Mouse (Mus musculus) left cerebral cortex, adult 18-20 months (tissue): ENCODE data around the gene Ccdc69. TPM values are rescaled to one million over a fixed set of nuclear protein-coding genes. Genes with fewer than 3 reads are reported as not detected.
A peak's percentile ranks its signal among the peaks of the same experiment; 100 is the strongest.

Experiments
- DNase-seq, 2 experiments: peaks; one replicate each; pipeline ENCODE4 v3.0.0; 2021 to 2022; ENCODE audit warnings: low spot score in 2 of 2, mixed read lengths in 1 of 2
- total RNA-seq, 2 experiments: library from RNA; stranded (reverse); gene quantifications; 2 replicates each; pipeline ENCODE4 v1.2.3; 2021

Gene Ccdc69
- total RNA-seq, 2 experiments from 2014 or later: 0.47 to 0.77 TPM

DNA sequence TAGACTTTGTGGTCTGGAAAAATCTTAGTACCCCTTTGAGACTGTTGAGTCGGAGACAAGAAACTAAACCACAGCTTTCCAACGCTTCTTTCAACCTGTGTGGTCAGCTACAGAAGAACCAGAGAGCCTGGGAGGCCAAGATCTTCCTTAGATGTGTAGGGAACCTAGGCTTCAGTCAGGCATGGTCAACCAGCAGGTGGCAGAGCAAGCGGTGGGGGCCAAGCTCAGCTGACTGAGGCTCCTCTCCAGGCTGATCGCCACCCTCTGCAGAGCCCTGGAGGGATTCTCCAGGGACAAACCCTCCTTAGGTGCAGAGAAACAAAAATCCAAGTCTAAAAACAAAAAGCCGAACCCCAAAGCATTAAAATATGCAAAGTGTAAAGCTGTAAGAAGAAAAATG, 31.3 kb downstream of the Ccdc69 start:
- peak; percentile 23 to 31 for DNase-seq

DNA sequence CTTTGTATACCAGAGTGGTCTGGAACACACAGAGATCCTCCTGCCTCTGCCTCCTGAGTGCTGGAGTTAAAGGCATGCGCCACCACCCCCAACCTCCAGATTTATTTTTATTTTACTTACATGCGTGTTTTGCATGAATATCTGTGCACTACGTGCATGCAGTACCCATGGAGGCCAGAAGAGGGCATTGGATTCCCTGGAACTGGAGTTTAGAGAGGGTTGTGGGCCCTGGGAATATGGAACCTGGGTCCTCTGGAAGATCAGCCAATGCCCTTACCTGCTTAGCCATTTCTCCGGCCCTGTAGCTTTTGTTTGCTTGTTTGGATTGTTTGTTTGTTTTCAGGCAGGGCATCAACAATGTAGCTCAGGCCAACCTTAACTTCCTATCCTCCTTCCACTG, 36.6 kb downstream of the Ccdc69 start:
- no peak for DNase-seq

DNA sequence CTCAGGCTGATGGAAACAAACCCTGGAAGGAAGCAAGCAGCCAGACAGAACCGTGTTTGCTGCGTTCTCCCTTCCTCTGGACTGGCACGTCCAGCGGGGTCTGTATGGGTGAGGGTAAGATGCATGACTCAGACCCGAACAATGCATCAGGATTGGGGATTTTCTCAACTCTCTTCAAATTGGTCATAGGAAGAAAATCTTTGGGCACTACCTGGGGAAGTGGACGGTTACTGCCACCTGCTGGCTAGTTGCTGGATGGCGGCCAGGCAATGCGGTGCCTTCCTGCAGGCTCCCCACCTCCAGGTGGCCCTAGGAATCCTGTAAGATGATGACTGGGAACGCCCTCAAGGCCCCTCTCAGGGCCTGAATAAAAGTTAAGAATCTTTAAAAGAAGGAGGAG, 38.3 kb downstream of the Ccdc69 start:
- peak; percentile 81 to 83 for DNase-seq

- DNase-seq: no peak
Observed at GRCm38 (mm10) chr11:55036601-55037000, 41.3 kb downstream of the Ccdc69 start.

GRCm38 (mm10) chr11:55033040-55033660, 44.8 kb downstream of the Ccdc69 start, which contains the start of gene Anxa6:
Anxa6 (minus strand) TSS chr11:55033445.
- peak; percentile 75 to 78 for DNase-seq

- no peak for DNase-seq
Observed at GRCm38 (mm10) chr11:55032286-55032685, 45.6 kb downstream of the Ccdc69 start.

- DNase-seq: no peak
Observed at GRCm38 (mm10) chr11:55031991-55032280, 46.0 kb downstream of the Ccdc69 start.

- no peak for DNase-seq
Observed at GRCm38 (mm10) chr11:55031211-55031990, 46.5 kb downstream of the Ccdc69 start.

GRCm38 (mm10) chr11:55028509-55028908, 49.4 kb downstream of the Ccdc69 start:
- DNase-seq: no peak

GRCm38 (mm10) chr11:55027204-55027855, 50.6 kb downstream of the Ccdc69 start:
- DNase-seq: no peak

DNA sequence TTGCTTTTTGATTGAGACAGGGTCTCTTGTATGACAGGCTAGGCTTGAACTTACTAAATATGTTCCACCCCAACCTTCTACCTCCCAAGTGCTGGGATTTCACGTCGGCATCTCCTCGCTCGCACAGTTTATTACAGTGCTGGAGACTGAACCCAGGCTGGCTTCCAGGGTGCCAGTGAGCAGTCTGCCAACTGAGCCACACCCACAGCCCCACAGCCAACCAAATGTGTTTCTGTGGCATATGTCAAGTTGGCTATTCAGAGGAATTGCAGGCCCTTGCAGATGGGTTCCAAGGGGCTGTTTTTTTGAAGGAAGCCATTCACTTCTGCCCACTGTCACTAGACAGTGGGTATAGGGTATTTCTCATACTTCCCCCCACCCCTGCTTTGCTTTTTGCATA, 52.0 kb downstream of the Ccdc69 start:
- peak in 1 of 2 experiments; percentile 27 for DNase-seq

- DNase-seq: no peak
Observed at GRCm38 (mm10) chr11:55023583-55023982, 54.3 kb downstream of the Ccdc69 start.

GRCm38 (mm10) chr11:55023049-55023564, 54.8 kb downstream of the Ccdc69 start:
- DNase-seq: peak; percentile 45 to 49

- no peak for DNase-seq
Observed at GRCm38 (mm10) chr11:55022508-55022907, 55.4 kb downstream of the Ccdc69 start.

- no peak for DNase-seq
Observed at GRCm38 (mm10) chr11:55021859-55022258, 56.1 kb downstream of the Ccdc69 start.

- DNase-seq: no peak
Observed at GRCm38 (mm10) chr11:55021458-55021857, 56.5 kb downstream of the Ccdc69 start.

DNA sequence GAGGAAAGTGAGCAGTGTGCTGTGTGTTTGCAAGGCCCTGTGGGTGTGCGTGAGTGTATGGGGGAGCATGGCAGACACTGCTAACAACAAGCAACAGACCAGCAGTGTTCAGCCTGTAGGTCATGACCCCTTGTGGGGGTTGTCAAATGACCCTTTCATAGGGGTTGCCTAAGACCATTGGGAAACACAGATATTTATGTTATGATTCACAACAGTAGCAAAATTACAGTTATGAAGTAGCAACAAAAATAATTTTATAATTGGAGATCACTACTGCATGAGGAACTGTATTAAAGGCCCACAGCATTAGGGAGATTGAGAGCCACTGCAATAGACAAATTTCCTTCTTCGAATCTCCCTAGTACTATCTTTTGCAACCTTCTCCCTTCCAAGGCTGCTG, 58.2 kb downstream of the Ccdc69 start:
- no peak for DNase-seq

GRCm38 (mm10) chr11:55018034-55018433, 59.9 kb downstream of the Ccdc69 start:
- no peak for DNase-seq

- no peak for DNase-seq
Observed at GRCm38 (mm10) chr11:55017201-55017600, 60.7 kb downstream of the Ccdc69 start.

GRCm38 (mm10) chr11:55016758-55017157, 61.2 kb downstream of the Ccdc69 start:
- no peak for DNase-seq

GRCm38 (mm10) chr11:55015831-55016241, 62.1 kb downstream of the Ccdc69 start:
- peak; percentile 33 to 61 for DNase-seq

- DNase-seq: no peak
Observed at GRCm38 (mm10) chr11:55015264-55015663, 62.7 kb downstream of the Ccdc69 start.
